Mouse (Mus musculus) common myeloid progenitor, adult 5-6 weeks (primary cell): ENCODE measurements around the gene Hectd4. TPM values are rescaled to one million over a fixed set of nuclear protein-coding genes. Genes with fewer than 3 reads are reported as not detected.
"Not testable (repeated sequence)": the region's sequence is repeated elsewhere in the genome, so short reads cannot be mapped to it uniquely, and the experiment has no call there.

Experiments
- ATAC-seq: replicated peaks from 2 replicates; pipeline ENCODE4 v1.8.0; 2016; ENCODE audit warnings: low read depth, mild to moderate bottlenecking, moderate TSS enrichment, inconsistent platforms; ENCODE audit not compliant: poor library complexity, severe bottlenecking
- total RNA-seq: library from RNA; stranded (forward); fragments of 200-1000, 187-1606 nt; gene quantifications from 2 replicates; pipeline ENCODE4 v1.2.3, GENCODE M21; 2017

Gene Hectd4
- total RNA-seq, 1 experiment from 2014 or later = 20.1 TPM

DNA sequence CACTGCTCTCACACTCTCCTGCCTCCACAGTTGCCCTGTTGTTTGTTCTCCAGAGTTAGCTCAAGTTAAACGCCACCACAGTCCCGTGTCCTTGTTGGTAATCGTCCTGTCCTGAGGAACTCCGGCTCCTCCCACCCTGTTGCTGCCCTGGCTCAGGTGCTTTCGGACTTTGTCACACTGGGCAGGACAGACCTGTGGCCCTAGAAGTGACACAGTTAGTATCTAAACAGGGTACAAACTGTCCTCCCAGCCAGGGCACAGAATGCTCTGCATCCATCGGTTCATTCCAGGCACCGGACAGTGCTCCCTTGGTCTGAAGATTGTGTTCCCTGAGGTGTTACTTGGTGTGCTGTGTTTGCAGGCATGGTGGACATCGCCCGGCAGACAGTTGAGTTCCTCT is 114.0 kb downstream of the Hectd4 start:
- ATAC-seq = no peak

DNA sequence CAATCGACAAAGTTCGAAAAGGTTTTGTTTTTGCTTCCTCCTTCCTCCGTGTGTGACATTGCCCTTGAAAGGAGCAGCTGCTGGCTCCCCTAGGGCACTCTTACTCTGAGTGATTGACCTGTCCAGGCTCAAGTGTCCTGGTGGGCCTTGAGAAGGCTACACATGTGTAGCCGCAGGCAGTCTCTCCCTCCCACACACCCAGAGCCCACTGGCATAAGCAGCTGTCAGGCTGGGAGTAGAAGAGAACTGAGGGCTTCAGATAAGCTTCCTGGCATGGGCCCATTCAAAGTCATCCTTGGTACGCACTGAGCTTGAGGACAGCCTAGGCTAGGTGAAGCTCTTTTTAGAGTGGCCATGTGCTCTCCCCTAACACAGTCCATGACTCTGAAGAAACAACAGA is 114.4 kb downstream of the Hectd4 start:
- no peak for ATAC-seq

DNA sequence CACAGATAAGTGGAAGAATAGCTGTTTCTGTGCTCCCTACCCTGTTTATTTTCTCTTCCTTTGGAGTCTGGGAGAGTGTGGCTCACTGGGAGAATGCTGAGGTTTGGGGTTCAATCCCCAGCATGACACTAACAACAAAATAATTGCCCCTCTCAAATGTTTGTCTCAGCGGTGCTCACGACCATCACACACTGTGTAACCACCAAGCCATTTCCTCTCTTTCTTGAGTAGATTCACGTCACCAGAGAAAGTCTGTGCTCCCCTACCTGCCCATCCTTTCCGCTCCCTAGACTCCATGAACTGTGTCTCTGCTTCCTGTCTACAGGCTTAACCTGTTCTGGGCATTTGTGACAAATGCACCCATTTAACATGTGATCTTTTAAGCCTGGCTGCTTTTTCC is 115.4 kb downstream of the Hectd4 start:
- no peak for ATAC-seq

DNA sequence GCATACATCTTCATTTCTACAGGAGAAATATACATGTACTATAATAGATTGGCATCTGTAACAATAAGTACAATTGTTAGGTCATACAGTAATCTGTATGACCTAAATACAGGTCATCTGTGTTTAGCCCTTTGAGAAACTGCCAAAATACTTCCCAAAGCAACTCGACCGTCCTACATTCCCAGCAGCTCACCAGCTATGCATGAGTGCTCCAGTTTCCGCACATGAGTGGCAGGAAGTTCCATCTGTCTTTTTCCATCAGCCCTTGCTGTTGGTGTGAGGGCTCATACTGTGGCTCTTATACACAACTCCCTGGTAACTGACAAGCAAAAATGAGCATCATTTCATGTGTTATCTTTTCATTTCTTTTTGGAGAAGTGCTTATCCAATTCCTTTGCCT is 116.0 kb downstream of the Hectd4 start:
- no peak for ATAC-seq

DNA sequence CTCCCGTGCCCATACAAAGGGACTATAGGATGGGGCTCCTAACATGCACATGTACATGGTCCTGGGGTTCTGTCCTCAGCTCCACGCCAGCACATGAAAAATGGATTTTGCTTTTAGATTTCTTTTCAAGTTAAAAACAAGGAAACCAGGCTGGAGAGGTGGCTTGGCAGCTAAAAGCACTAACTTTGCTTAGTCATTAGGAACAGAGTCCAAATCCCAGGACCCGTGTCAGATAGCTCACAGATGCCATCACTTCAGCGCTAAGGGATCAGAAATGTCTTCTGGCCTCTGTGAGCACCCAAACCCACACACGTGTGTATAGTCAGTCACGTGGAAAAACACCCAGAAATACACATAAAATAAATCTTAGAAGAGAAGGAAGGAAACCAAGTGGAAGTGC is 116.8 kb downstream of the Hectd4 start:
- ATAC-seq = no peak

DNA sequence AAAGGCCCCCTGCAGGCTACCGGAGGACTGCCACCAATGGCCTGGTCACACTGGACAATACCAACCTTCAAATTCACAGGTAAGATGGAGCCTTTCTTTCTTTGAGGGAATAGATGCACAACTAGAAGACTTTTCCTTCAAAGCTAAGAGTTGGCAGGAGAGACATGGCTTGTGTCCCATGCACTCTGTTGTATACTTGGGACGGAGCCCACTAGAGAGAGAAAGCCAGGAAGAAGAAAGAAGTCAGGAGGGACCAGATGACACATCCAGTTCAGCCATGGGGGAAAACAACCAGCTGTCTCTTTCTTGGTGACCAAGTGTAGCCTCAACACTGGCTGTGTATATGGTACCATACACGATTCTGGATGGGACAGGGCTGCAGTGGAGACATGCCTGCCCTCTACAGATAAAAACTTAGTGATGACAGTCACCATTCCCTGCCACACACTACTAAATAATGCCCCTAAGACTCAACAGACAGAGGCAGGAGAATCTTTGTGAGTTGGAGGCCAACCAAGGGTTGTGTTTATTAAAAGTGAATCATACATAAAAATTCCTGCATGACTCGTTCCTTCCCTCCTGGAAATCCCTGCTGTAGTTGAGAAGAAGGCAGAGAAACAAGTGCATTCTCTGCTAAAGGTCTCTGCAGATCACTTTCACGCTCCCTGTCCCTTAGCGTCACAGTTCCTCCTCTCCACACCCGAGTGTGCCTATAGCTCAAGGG is 119.7 kb downstream of the Hectd4 start:
- ATAC-seq = no peak

DNA sequence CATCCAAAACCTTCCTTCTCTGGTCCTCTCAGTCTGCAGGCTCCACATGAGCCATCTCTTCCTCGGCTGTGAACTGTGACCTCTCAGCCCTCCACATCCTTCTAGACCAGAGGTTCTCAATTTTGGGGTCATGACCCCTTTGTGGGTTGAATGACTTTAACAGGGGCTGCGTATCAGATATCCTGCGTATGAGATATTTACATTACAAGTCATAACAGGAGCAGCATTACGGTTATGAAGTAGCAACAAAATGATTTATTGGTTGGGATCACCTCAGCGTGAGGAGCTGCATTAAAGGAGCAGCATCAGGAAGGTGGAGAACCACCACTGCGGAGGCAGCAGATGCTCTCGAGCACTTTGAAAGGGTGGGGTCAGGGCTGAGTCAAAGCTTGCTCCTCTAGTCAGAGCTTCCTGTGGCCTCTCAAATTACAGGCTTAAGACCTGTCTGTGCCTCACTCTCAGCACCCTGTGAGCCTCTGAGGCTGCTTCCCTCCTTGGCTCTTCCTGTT is 121.0 kb downstream of the Hectd4 start:
- ATAC-seq = peak; percentile 39

DNA sequence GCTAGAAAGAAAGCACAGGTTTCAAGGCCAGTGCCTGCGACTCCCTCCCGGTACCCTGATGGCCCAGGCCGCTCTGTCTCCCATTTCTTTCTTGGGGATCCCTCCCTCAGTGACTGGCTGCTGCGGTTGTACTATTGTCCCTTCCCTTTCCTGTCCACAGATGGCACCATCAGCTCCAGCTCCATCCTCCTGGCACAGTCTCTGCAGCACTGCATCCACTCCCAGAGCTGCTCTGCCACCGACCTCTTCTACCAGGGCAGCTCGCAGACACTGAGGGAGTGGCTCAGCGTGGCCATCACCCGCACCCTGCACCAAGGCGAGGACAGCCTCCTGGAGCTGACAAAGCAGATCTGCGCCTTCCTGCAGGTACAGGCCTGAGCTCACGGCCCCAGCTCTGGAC is 122.5 kb downstream of the Hectd4 start:
- no peak for ATAC-seq

DNA sequence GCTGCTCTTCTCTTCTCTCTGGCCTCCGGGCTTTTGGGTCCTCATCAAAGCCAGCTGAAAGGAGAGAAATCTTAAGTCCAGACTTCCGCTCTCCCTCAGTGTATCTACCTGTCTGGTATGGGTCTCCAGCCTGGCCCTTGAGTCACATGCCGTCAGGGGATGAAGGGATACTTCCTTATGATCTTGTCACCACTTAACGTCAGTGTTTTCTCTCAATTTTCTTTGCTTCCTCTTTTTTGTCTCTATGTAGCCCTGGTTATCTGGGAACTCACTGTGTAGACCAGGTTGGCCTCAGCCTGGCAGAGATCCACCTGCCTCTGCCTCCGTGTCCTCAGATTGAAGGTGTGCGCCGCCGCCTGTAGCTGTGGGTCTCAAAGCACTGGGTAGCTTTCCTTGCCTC is 124.0 kb downstream of the Hectd4 start:
- ATAC-seq = 0 out of 2 replicates have a peak, but pooled peaks have one; percentile 24

DNA sequence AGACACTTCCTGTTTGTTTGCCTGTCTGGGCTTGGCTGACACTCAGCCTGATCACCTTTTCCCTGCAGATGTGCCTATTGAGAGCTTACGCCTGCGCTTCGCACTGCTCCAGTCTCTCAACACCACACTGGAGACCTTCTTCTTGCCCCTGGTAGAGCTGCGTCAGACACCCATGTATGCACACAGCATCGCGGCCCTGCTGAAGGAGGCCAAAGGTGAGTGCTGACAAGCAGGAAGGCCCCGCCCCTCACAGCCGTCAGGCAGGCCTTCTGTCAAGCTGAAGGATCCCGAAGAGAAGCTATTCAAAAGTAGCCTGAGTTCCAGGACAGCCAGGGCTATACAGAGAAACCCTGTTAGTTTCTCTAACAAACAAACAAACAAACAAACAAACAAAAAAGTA is 139.2 kb downstream of the Hectd4 start:
- ATAC-seq = no peak

DNA sequence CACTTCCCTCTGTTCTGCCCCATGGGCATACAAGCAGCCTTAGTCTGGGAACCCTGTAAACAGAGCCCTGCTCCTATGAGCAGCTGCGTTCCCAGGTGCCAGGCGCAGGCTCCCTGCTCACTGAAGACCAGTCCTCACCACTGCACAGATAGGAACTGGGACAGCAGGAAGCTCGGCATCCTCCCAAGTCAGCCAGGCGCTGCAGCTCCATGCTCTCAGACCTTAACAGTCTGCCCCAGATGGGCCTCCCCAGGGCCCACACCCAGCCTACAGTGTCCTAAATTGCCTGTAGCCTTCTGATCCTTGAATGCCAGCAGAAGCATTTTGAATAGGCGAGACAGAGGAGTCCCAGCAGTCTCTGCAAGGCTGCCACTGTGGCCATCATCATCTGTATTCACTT is 141.7 kb downstream of the Hectd4 start:
- ATAC-seq = no peak

DNA sequence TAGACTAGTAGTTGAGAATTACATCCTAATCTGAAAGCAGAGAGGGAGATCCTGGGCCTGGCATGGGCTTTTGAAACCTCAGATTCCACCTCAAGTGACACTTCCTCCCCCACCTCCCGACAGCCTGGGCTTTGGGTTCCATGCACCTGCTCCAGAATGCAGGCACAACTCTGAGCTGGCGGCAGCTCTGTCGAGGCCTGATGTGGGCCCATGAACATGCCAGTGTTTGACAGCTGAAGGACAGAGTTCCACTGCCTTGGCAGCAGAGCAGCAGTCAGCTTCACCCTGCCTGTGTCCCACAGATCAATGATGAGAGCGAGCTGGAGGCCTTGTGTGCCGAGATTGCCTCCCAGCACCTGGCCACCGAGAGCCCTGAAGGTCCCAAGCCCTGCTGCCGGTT is 143.4 kb downstream of the Hectd4 start:
- no peak for ATAC-seq

DNA sequence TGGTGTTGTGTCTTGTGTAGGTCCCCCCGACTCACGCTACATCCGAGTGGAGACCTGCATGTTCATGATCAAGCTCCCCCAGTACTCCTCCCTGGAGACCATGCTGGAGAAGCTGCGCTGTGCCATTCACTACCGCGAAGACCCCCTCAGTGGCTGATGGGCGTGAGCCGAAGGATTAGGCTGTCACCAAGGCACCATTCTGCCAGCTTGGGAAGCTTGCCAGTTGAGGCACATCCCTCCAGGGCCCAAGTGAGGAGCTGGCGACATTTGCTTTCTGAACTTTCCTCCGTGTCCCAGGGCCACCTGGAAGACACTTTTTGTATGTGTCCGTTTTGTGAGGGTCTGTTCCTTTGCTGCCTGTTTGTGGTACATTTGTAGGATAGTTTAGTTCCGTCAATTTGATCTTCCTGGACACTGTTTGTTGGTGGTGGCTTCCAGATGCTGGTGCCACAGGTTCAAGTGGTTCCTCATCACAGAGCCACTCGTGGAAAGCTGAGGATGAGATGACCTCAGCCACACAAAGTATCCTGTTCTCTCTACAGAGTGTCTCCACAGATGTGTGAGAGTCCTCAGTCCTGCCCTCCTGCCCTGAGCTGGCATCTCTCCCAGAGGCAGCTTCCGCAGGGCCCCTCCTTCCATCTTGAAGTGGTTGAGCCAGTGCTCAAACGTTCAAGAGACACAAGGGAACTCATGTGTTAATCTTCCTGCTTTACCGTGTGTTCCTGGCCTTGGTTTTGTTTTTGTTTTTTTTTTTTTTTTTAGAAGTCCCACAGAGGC is 146.6 kb downstream of the Hectd4 start:
- no peak for ATAC-seq

DNA sequence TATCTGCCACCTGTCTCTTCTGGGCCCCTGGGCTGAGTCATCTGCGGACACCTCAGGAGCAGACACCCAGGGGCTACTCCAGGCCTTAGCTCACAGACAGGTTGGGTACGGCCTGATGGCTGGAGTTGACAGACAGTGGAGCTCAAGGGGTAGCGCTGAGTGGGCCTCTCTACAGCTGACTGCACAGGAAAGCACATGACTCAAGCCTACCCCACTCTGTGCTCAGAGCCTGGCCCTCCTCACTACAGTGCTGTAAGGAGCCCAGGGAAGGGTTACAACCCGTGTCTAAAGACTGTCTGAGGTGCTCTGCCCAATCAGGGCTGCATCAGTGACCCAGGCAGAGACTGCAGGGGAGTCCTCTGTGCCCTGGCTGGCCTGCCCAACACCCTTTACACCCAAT is 147.2 kb downstream of the Hectd4 start:
- ATAC-seq = no peak

DNA sequence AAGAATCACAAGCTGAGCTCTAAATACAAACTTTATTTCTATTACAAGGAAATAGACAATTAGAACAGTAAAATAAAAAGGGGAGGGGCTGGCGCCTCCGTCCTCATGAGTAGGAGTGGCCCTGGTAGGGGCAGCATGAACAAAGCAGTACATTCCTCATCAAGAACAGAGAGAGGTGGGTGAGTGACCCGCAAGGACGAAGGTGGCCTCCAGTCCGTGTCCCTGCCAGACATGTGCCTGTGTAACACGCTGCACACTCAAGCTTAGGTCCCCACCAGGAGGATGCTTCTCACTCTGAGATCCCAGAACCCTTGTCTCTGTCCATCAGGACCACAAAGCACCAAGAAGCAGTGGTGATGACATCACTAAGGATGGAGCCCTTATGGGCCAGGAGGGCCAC is 151.7 kb downstream of the Hectd4 start:
- ATAC-seq = no peak

DNA sequence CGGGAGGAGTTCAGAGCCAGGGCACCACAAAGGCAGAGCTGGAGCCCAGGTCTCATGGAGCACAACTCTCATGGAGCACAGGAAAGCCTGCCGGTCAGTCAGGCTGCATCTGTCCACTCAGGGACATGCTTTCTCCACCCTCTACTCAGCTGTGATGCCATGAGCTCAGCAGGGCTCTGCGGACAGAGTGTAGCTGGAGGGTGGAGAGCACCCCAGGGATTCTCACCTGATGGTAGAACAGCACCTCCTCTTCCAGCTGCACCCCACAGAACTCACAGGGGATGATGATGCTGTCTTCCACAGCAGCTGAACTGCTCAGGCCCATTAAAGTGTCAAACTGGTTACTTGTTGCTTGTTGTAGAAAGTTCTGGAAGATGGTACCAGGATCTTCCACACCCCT is 154.8 kb downstream of the Hectd4 start:
- no peak for ATAC-seq

DNA sequence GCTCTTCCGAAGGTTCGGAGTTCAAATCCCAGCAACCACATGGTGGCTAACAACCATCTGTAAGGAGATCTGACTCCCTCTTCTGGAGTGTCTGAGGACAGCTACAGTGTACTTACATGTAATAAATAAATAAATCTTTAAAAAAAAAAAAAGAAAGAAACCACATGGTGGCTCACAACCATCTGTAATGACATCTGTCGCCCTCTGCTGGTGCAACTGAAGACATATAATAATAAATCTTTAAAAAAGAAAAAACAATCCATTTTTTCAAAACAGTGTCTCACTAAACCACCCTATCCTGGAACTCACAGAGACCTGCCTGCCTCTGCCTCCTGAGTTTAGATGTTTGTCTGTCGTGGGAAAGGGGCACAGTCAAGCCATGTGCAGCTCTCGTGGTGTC is 157.0 kb downstream of the Hectd4 start:
- not testable (repeated sequence) for ATAC-seq

DNA sequence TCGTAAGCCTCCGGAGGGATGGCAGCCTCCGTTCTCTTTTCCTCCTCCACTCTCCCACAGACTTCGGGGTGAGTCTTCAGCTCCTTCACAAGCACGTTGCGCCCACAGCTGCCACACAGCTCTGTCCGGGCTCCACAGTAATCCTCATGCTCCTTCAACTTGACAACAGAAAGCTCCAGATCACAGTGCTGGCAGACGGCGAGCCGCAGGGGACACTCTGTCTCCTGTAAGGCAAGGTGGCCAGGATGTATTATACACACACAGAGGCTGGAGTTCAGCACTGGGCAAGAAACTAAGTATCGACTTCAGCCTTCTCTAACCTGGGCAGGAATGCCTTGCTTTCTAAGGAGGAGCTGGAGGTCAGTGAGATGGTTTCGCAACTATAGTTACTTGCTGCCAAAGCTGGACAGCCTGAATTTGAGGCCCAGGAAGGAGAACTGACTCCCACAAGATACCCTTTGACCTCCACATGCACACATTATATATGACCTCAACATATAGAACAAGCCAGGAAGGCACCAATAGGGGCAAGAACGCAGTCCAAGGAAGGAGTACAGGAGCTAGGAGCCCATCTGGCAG is 158.7 kb downstream of the Hectd4 start:
- ATAC-seq = no peak

DNA sequence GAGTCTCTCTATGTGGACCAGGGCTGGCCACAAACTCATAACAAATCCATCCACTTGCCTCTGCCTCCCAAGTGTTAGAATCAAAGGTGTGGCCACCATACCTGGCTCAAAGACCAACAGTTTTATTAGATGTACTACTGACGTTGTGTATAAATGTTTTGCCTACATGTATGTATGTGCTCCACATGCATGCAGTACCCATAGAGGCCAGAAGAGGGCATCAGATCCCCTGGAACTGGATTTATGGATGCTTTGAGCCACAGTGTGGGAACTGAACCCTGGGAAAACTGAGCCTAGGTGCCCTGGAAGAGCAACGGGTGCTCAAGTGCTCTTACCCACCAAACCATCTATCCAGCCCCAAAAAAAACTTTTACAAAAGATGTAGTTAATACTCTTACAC is 160.7 kb downstream of the Hectd4 start:
- no peak for ATAC-seq

DNA sequence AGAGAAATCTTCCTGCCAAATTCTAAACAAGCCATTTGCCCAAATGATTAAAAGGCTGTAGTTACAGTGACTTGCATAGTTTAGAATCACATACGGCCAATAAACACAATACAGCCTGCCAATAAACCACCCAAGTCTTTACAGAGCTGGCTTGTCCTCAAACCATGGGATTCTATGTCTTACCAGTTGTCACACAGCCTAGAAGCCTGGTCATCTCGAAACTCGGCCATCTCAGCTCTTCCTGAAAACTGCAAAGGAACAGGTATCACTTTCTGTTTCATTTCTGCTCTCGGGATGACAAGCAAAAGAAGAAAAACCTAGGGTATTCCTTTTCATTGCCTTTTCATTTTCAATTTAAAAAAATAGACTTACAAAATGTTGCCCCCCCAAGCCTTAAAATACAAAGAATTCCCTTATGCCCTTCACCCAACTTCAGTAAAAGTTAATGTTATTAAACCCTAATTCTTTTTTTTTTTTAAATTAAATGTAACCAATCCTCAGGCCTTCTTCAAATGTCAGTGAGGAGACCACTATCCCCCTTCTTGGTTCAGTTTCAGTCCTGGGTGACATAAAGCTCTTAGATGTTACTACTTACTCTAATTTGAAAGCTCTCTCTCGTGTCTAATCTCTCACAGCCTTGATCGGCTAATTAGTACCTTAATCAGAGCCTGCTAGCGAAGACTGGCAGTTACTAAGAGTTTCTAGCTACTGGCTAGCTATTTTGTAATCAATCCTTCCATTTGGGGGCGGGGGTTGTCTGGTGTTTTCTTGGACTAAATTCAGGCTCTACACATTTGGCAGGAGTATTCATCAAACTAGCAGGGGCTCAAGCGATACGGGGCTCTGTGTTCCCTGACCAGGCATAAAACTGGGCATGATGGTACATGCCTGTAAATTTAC is 164.1 kb downstream of the Hectd4 start:
- ATAC-seq = no peak
